Mouse (Mus musculus) embryonic facial prominence, embryonic 15.5 days (tissue): Measurements from ENCODE around the gene Cldn12. TPM values are rescaled to one million over a fixed set of nuclear protein-coding genes. Genes with fewer than 3 reads are reported as not detected.

Experiments used
- ATAC-seq: fragments of 200-750 bp; cut with Nextera tagmentation; 2 replicates; pipeline ENCODE4 v1.8.0; 2017; ENCODE audit warnings: low read depth, moderate TSS enrichment; ENCODE audit not compliant: insufficient number of reproducible peaks, low FRiP score, low TSS enrichment
- H3K27ac ChIP-seq: fragments of 300-500 bp; sonication (generic); replicated peaks from 2 replicates; pipeline ENCODE4 v1.5.1; 2015; ENCODE audit warnings: mild to moderate bottlenecking, inconsistent platforms
- H3K27me3 ChIP-seq: fragments of 300-500 bp; sonication (generic); 2 replicates; pipeline ENCODE4 v1.6.1; 2015; ENCODE audit warnings: inconsistent platforms
- H3K36me3 ChIP-seq: fragments of 300-500 bp; sonication (generic); 2 replicates; pipeline ENCODE4 v1.6.1; 2015; ENCODE audit warnings: mild to moderate bottlenecking, inconsistent platforms
- H3K4me1 ChIP-seq: fragments of 300-500 bp; sonication (generic); 2 replicates; pipeline ENCODE4 v1.6.1; 2015; ENCODE audit warnings: inconsistent platforms
- H3K4me2 ChIP-seq: fragments of 300-500 bp; sonication (generic); replicated peaks from 2 replicates; pipeline ENCODE4 v1.6.1; 2015; ENCODE audit warnings: mild to moderate bottlenecking, inconsistent platforms
- H3K4me3 ChIP-seq: fragments of 300-500 bp; sonication (generic); replicated peaks from 2 replicates; pipeline ENCODE4 v1.5.1; 2015; ENCODE audit warnings: mild to moderate bottlenecking, inconsistent platforms
- H3K9ac ChIP-seq: fragments of 300-500 bp; sonication (generic); 2 replicates; pipeline ENCODE4 v1.6.1; 2015; ENCODE audit warnings: inconsistent platforms
- H3K9me3 ChIP-seq: fragments of 300-500 bp; sonication (generic); replicated peaks from 2 replicates; pipeline ENCODE4 v1.6.1; 2016; ENCODE audit warnings: inconsistent platforms
- WGBS: fragments of 180-500 bp; shearing (Covaris S2); methylation state at CpG from one replicate; pipeline ENCODE4 v1.1.7; 2015; 5-methylcytosine and 5-hydroxymethylcytosine counted together
- polyA plus RNA-seq: library from polyadenylated mRNA; unstranded; fragments of >200 nt; fragmentation: Nextera tagmentation; extraction: Ambion mirVana; gene quantifications from 2 replicates; pipeline ENCODE4 v1.2.1, GENCODE M21; 2015

Gene Cldn12
- polyA plus RNA-seq, 1 experiment from 2014 or later = 18.6 TPM

DNA sequence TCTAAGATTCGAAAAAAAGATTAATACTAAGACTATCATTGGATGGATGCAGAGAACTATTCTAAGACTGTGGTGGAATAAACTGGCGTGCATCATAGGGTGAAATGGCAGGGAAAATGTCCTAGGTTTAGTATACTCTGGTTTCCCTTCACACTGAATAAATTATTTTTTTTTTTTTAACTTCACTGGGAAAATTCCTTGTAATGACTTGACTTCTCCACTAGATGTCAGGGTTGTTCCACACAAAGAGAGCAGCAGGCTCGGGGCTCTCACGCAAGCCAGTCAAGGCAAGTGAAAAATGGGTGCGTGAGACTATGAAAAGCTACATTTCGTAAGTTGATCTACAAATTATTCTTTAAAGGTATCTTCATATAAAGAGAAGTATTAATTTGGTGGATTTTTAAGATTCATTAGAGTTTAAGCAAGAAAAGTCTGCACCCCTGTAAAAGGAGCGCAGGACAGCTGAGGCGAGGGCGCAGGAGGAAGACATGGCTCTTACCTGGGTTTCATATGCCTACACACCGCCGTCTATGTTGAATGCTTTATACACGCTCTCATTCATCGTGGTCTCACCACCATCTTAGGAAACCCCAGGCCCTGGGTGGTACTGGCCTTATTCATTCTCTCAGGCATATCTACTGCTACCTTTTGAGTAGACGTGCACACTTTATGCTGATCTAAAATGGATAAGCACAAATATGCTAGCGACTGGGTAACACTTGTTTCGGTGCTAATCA is 20.3 kb downstream of the Cldn12 start:
- WGBS = 38% methylated on average over 16 of the region's 16 CpGs
- Histone ChIP-seq H3K36me3 (no peaks in the 10 kb centered on the region), H3K9ac (no peak overlapping the region), H3K27ac (no peak overlapping the region), H3K27me3 (no peaks in the 10 kb centered on the region), H3K4me2 (no peak overlapping the region), H3K9me3 (no peaks in the 10 kb centered on the region), H3K4me3 (no peak overlapping the region), H3K4me1 (no peaks in the 10 kb centered on the region)
- ATAC-seq = no peak

DNA sequence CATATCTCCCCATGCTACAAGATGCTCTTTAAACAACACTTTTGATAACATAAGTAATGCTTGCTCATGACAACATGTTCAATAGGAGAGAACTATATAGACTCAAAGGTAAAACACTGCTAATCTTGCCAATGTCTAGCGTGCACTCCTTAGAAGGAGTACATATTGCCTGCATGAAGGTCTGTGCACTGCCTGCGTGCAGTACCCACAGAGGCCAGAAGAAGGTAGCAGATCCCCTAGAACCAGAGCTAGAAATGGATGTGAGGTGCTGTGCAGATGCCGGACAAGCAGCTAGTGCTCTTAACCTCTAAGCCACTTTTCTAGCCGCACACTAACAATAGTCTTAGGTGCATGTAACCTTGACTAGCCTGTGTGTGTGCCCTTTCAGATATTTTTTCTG is 22.6 kb downstream of the Cldn12 start:
- no peak overlapping the region for H3K4me2 ChIP-seq
- H3K9me3 ChIP-seq = no peaks in the 10 kb centered on the region
- 95% methylated on average over 4 of the region's 4 CpGs for WGBS
- no peak for ATAC-seq
- no peak overlapping the region for H3K9ac ChIP-seq
- no peaks in the 10 kb centered on the region for H3K36me3 ChIP-seq
- no peak overlapping the region for H3K27ac ChIP-seq
- no peak overlapping the region for H3K4me3 ChIP-seq
- no peaks in the 10 kb centered on the region for H3K27me3 ChIP-seq
- no peaks in the 10 kb centered on the region for H3K4me1 ChIP-seq

DNA sequence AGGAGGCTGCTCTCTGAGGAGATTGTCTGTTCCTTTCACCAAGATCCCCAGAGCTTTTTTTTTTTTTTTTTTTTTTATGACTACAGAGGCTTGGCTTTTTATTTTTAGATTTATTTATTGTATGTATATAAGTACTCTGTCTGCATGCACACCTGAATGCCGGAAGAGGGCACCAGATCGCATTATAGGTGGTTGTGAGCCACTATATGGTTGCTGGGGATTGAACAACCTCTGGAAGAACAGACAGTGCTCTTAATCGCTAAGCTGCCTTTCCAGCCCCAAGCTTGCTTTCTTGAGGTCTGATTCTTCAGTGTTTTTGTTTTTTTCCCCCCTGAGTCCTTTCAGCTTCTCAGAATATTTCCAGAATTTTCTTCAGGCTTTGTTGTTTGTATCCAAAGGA is 28.7 kb downstream of the Cldn12 start:
- no peak overlapping the region for H3K4me3 ChIP-seq
- ATAC-seq = no peak
- H3K36me3 ChIP-seq = no peaks in the 10 kb centered on the region
- H3K4me1 ChIP-seq = 0 out of 2 replicates have a peak, but pooled peaks cover 5% of the 10 kb centered on the region
- H3K27ac ChIP-seq = no peak overlapping the region
- no peaks in the 10 kb centered on the region for H3K27me3 ChIP-seq
- no peaks in the 10 kb centered on the region for H3K9me3 ChIP-seq
- no peak overlapping the region for H3K4me2 ChIP-seq
- 44% methylated on average over 3 of the region's 3 CpGs for WGBS
- no peak overlapping the region for H3K9ac ChIP-seq

DNA sequence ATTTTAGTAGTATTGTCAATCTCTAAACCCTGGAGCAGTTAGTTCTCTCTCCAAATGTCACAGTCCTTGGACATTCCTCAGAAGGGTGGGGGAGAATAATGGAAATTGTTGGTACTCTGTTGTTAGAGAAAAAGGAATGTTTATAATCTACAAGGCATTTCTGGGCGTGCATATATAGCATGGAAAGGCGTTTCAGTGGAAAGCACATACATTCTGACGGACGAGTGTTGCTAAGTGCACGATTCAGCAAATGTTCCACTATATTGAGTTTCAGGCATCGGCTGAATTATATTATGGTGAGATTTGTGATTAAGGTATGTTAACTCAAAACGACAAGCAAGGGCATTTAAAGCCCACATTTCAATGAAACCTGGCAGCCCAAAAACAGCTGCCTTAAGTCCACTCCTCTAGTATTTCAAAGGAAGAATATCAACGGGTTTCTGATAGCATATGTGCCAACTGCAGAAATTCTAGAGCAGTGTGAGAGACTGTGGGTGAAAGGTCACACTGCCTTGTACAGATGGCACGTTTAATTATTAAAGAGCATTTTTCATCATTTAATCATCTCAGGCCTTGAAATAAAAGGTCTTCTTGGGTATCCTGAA is 31.4 kb downstream of the Cldn12 start:
- no peak overlapping the region for H3K4me3 ChIP-seq
- H3K9ac ChIP-seq = no peak overlapping the region
- ATAC-seq = no peak
- 17% methylated on average over 9 of the region's 9 CpGs for WGBS
- H3K4me2 ChIP-seq = no peak overlapping the region
- H3K36me3 ChIP-seq = no peaks in the 10 kb centered on the region
- no peaks in the 10 kb centered on the region for H3K9me3 ChIP-seq
- 0 out of 2 replicates have a peak, but pooled peaks cover 5% of the 10 kb centered on the region for H3K4me1 ChIP-seq
- H3K27ac ChIP-seq = no peak overlapping the region
- no peaks in the 10 kb centered on the region for H3K27me3 ChIP-seq

DNA sequence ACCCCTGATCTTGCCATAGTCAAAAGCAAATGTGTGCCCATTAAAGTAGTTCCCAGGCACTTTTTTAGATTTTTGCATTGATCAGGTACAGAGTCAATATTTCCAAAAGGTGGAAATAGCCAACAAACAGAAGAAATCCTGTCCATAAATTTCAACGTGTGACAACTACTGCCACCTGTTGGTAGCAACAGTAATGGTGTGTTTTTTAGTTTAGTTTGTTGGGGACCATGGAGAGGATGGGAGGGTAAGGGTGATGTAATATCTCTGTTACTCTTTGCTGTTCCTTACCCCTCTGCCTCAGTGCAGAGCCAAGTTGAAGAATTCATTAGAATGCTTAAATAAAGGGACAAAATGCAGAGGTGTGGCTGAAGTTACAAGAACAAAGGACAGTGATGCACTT is 33.1 kb downstream of the Cldn12 start:
- H3K9me3 ChIP-seq = no peaks in the 10 kb centered on the region
- no peak overlapping the region for H3K27ac ChIP-seq
- H3K4me2 ChIP-seq = no peak overlapping the region
- H3K4me3 ChIP-seq = no peak overlapping the region
- ATAC-seq = no peak
- H3K36me3 ChIP-seq = no peaks in the 10 kb centered on the region
- no peak overlapping the region for H3K9ac ChIP-seq
- WGBS = 6% methylated on average over 1 of the region's 1 CpGs
- H3K4me1 ChIP-seq = 0 out of 2 replicates have a peak, but pooled peaks cover 5% of the 10 kb centered on the region
- no peaks in the 10 kb centered on the region for H3K27me3 ChIP-seq

DNA sequence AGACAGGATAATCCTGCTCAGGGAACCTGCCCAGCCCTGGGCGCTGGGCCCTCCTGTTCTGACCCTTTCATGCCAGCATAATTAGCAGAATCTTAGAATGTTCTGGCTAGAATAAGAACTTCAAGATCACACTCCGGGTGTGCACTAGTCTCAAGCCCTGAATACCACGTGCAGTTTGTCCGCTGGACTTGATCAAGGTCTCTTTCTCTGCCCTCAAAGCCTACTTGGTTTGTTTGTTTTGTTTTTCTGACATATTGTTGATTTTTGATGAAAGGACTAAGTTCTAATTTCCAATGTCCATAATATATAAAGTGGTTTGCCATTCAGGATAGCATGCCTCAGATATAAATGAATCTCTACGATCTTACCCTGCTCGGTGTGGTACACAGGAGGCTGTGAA is 35.7 kb downstream of the Cldn12 start, which contains the start of gene 1700015F17Rik:
Gene 1700015F17Rik, minus strand, starts transcription at position 101 of the 400 bp plus-strand sequence.
- WGBS = 89% methylated on average over 6 of the region's 6 CpGs
- no peaks in the 10 kb centered on the region for H3K27me3 ChIP-seq
- no peak within 1 kb of the TSS for H3K4me2 ChIP-seq
- no peak within 1 kb of the TSS for H3K9ac ChIP-seq
- no peak within 1 kb of the TSS for H3K4me3 ChIP-seq
- H3K36me3 ChIP-seq = no peaks in the 10 kb centered on the region
- H3K27ac ChIP-seq = no peak within 1 kb of the TSS
- ATAC-seq = no peak
- 0 out of 2 replicates have a peak, but pooled peaks cover 5% of the 10 kb centered on the region for H3K4me1 ChIP-seq
- no peaks in the 10 kb centered on the region for H3K9me3 ChIP-seq

DNA sequence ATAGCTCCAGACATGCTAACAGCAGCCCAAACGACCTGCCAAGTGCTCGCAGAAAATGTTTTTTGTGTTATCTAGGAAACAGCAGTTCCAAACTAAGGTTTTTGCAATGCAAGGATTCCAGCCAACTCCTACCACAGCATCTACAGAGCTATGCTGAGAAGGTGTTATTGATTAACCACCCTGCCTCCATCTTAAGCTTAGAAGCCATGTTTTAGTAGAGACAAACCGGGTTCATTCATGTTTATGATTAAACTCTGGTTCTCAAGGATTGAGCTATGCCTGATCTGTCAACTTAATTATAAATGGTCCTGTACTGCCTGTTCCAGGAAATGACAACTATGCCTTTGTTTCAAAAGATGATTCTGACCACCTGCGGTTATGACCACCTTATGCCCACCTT is 38.6 kb downstream of the Cldn12 start:
- 58% methylated on average over 4 of the region's 4 CpGs for WGBS
- ATAC-seq = no peak
- no peak overlapping the region for H3K4me2 ChIP-seq
- H3K9me3 ChIP-seq = no peaks in the 10 kb centered on the region
- H3K27ac ChIP-seq = no peak overlapping the region
- no peaks in the 10 kb centered on the region for H3K4me1 ChIP-seq
- no peaks in the 10 kb centered on the region for H3K27me3 ChIP-seq
- no peak overlapping the region for H3K9ac ChIP-seq
- H3K4me3 ChIP-seq = no peak overlapping the region
- no peaks in the 10 kb centered on the region for H3K36me3 ChIP-seq

DNA sequence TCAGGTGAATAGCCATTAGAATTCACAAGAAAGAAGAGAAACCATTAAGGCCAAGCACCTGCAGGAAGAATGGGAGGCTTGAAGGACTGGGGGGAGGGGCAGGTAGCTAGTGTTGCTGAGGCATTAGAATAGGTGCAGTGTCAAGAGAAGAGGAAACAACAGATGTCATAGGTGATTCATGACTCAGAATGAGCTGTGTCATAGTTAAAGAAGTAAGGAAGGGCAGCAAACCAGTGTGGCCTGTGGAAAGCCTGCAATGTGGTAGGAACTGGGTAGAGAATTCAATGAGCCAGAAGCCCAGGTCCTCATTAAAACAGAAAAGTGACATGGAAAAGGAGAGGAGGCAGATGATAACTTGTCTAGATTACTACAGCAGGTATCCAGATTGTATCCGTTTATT is 49.5 kb downstream of the Cldn12 start:
- Histone ChIP-seq H3K4me2 (no peak overlapping the region), H3K4me3 (no peak overlapping the region), H3K36me3 (no peaks in the 10 kb centered on the region), H3K4me1 (no peaks in the 10 kb centered on the region), H3K9me3 (no peaks in the 10 kb centered on the region), H3K9ac (no peak overlapping the region), H3K27ac (no peak overlapping the region), H3K27me3 (no peaks in the 10 kb centered on the region)
- ATAC-seq = no peak
- WGBS = 60% methylated on average over 1 of the region's 1 CpGs

Other genes starting within 250 kb of the Cldn12 start
- gene Cdk14, start 94.6 kb downstream of the Cldn12 start, polyA plus RNA-seq = 24.5 and 26.2 TPM in 2 replicates
- gene 1700015F17Rik, start 35.8 kb downstream of the Cldn12 start, polyA plus RNA-seq = not detected in 2 replicates
- 19.4 TPM in 2 replicates for gene Gtpbp10, start 44.6 kb upstream of the Cldn12 start, polyA plus RNA-seq
- 1.5 and 2.3 TPM in 2 replicates for gene Gm8773, start 58.8 kb upstream of the Cldn12 start, polyA plus RNA-seq
- 6.2 and 7.3 TPM in 2 replicates for gene Cfap69, start 149.3 kb upstream of the Cldn12 start, polyA plus RNA-seq
- 5.2 and 6.2 TPM in 2 replicates for gene Steap2, start 179.6 kb upstream of the Cldn12 start, polyA plus RNA-seq
- 6.2 and 6.7 TPM in 2 replicates for gene Steap1, start 234.4 kb upstream of the Cldn12 start, polyA plus RNA-seq